Mouse (Mus musculus): ENCODE measurements at regions not wholly inside any gene's neighbourhood (a gene's known extent, or its start where the extent isn't known, plus 50 kb on each side); places are given as distances from the start of the nearest gene placed in this dataset.

DNA sequence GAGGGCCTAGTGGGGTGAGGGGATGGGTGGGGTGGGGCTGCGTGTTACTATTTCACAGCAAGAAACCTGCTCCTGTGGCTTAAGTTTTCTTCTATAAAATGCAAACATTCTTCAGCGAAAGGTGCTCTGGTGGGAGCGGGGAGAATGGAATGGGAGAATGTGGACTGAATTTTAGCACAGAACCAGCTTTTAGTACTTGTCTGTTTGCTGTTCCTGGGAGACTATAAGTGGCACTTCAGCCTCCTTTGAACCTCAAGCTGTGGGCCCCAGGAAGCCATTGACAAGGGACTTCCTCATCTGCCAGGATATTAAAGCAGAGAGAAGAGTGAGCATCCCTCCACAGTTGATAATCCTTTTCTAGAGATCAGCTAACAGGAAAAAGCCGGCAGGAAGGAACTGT lies 580.2 kb downstream of the Zfp706 start:
- DNase-seq (ENCODE audit: low spot score in 2 of 2), result no peak

DNA sequence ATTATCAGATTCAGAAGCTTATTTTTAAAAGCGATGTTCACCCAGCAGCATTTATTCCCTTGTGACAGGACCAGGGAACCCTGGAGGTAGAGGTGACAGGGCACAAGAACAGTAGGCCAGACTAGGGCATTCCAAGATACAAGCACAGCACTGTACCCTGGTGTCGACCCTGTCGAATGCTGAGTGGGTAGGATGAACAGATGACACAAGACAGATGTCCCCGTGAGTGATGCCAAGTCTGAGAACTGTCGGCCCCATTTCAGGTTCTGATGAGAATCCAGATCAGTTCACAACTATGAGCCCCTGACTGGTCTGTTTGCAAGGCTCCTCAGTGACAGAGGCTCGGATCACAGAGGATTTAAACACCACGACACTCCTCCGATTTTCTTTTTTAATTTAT lies 581.7 kb downstream of the Zfp706 start:
- DNase-seq (ENCODE audit: low spot score in 2 of 2), result no peak

DNA sequence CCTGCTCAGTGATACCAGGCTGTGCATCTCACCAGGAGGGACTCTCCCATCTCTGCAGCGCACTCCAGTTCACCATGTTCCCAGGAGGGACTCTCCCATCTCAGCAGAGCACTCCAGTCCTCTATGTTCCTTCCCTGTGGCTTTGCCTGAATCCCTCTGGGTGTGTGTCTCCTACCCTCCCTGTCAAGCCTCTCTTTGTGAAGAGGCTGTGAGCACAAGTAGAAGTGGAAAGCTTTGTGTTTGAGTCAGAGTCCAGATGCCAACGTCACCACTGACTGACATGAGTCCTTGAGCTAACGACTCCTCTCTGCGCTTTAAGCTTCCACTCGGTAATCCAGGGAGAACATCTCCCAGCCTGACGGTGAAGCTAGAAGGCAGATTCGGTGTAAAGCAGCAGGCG lies 583.5 kb downstream of the Zfp706 start:
- no peak for DNase-seq (ENCODE audit: low spot score in 2 of 2)

DNA sequence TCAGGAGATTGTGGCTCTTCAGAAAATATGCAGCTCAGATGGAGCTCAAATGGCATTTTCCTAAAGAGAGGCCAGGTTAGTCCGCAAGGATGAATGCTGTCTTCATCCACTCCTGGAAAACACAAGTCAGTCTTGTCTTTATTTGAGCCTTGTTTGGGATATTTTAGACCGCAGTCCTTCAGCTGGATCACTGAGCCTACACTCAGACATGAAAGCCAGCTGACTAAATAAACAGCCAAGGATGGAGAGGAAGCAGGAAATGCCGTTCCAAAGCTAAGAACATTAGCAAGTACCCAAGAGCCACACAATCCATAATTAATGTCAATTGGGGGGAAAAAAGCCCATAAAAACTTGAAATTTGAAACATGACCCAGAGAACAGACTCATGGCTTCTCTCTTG lies 584.8 kb downstream of the Zfp706 start:
- DNase-seq (ENCODE audit: low spot score in 2 of 2), result no peak

DNA sequence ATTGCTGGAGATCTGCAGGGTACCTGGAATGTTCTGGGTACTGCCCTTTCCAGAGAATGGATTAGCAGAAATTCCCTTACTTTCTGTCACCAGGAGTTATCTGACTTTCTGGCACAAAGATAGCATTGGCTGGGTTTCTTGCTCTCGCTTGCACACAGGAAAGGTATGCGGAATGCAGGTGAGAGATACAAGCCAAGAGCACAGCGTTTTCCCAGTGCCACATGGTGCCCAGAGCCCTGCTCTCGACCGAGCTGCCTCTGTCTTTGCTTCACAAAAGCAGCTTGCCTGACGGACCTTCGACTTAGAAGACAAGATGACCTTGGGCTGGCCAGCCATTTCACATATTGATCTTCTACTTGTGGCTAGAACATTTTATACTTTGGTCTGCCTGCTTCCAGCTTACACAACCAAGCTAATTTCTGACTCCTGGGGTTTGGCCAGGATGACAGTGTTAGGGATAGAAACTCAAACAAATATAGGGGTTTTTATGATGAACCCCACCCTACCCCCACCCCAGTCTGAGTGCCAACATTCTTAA lies 587.6 kb downstream of the Zfp706 start:
- no peak for DNase-seq (ENCODE audit: low spot score in 2 of 2)

DNA sequence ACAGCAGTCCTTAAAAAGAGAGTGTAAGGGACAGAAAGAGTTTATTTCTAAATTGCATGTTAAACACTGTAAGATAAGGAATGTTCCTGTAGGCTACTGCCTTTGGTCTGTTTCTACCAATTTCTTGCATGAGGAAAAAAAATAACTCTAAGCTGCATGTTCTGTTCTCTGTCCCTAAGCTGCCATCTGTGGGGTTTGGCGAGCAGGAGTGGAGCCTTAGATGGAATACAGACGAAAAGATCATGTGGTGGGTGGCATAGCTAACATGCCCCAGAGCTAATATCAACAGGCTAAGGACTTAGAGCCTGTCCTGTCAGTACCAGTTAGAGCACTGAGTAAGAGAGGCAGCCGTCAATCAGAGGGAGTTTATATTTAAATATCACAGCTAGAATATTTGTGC lies 590.1 kb downstream of the Zfp706 start:
- peak in 1 of 2 experiments; percentile 59 for DNase-seq (ENCODE audit: low spot score in 2 of 2)

DNA sequence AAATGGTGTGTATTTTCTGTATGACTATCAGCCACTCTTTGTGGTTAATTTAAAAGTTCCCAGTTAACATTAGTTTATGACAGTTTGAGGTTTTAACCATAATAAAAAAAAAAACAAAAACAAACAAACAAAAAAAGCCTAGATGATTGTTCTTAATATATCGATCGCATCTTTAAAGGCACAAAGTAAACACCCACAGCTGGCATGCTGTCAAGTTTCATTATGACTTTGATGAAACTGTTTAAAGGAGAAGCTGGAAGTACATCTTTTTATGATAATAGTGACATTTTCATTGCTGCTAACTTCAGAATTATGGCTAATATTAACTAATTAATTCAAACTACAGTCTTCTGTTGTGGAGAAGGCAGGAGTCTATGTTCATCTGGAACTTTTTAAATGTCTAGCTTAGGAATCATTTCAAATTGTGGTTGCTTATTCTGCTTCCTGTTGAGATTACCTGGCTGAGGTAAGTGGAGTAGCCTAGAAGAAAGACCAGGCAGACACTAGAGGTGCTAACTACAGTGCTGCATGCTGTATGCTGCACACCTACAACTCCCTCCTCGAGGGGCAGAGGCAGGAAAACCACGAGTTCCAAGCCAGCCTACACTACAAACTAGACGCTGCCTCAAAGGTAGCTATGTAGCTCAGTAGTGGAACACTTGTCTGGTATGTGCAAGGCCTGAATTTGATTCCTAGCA lies 591.9 kb downstream of the Zfp706 start:
- DNase-seq (ENCODE audit: low spot score in 2 of 2), result no peak

DNA sequence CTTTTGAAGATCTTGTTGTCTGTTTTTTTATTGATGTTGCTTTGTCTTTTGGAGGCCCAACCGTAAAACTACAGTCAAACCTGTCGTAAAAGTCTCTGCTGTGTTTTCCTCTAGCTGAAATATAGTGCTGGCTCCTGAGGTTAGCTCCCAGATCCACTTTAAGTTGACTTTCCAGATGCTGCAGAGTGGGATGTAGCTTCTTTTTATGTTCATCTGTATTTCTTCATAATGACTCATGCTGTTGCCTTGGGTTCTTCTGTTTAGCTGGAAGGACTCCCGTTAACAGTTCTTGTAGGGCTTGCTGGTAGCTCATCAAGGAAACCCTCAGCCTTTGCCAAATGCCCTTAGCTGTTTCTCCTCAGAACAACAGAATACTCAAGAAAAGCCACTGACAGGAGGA lies 595.6 kb downstream of the Zfp706 start:
- no peak for DNase-seq (ENCODE audit: low spot score in 2 of 2)

DNA sequence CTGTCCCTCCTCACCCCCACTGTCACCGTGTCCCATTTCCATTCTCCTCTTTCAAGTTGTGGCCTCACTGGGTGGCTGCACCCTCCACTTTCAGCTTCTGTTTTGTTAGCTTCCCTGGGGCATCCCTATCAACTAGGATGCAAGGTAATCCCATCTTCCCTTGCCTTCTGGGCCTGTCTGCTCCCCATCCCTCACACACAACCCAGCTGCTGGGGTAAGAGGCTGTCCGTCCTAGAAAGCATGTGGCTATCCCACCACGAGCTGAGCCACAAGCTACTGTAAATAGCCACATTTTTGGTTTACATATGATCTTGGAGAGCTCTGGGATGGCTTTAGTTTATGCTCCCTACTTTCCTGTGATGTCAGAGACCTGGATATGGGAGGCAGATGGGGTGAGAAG lies 602.1 kb downstream of the Zfp706 start:
- DNase-seq (ENCODE audit: low spot score in 2 of 2), result no peak

DNA sequence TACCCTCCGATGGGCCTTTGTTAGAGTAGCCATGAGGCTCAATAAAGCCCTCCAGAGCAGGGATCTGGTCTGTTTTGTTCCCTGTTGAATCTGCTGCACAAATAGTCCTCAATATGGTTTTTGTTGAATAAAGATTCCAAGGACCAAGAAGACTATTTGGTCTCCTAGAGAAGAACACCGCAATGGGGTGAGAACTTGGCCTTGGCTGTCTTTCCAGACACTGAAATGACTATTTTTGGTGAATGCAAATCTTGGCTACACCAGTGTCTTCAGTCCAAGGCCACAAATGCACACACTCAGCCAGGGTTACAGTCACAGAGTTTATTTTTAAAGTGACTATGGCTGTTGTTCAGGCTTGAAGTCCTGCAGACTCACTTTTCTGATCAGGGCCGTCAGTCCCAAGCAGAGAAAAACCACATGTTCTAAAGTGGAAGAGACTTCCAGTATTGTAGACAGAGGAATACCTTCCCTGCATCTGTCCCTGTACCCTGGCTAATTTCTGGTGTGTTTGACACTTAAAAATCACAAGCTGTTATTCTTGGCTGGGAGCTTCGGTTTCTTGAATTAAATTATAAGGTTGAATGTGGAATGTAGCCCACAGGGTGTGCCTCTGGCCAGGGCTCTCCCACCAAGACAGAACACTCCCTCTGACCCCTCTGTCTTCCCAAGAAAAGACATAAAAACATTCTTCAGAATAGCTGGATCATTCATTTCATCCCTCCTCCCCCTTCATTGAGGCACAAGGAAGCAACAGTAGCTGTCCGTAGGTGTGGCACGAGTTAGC lies 604.0 kb downstream of the Zfp706 start:
- no peak for DNase-seq (ENCODE audit: low spot score in 2 of 2)

DNA sequence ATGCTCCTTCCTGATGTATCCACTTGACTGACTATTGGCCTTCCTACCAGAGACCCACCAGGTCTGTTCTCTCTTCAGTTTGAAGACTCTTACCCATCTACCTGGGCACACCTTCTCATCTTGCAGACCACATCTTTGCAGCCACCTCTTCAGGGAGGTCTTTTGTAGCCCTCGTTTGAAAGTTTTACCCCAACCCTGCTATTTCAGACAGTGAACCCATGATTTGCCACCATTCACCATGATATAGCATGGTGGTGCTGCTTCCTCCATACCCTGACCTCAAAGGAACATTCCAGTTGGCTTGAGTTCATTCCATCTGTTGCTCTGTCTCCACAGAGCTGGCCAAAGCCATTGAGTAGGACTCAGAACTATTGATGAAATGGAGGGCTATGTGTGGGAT lies 605.5 kb downstream of the Zfp706 start:
- DNase-seq (ENCODE audit: low spot score in 2 of 2), result no peak

DNA sequence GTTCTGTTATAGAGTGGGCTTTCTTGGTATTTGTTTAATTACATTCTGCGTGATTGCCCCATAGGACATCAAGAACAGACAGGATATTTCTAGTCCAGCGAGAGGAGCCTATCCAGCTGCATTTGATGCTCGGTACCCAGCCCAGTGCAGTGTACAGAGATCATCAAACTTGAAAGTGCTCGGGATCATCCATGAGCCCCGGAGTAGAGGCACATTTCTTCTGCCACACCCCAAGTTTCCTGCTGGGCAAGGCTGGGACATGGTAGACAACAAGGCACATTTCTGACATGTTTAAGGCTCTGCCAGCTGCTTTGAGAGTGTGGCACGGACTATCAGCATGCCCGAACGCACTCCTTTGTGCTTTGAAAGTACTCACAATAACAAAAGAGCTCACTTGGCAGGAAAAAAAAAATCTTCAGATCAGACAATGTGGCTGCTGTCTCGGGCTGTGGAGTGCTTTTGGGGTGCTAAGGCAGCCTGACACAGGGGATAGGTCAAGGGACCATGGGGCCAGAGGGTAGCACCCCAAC lies 607.2 kb downstream of the Zfp706 start:
- no peak for DNase-seq (ENCODE audit: low spot score in 2 of 2)

DNA sequence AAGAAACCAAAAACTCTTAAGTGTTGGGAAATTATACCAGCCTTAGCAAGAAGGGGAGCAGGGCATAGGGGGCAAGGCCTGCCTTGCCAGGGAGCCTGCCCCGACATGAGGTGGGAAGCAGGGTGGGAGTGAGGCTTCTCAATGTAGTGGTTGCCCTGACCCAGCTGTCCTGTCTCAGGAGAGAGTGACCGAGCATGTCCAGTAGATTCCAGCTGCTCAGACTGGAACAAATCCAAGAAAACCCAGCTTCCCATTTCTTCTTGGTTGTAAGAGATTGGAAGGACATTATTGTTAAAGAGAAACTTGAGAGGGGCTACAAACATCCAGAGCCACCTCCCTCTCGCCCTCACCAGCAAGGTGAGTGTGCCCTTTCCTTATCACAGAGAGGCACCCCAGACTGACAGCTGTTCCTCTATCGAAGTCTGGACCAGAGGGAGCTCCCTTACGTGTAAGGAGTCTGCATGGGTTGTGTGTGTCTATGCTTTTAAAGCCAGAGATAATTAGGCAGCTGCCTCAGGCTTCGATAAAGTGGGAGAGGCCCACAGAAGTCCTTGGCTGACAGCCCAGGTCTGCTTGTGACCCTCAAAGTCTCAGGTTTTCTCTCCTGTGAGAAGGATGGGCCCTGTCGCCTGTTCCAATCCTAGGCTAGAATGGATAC lies 608.1 kb downstream of the Zfp706 start:
- no peak for DNase-seq (ENCODE audit: low spot score in 2 of 2)

DNA sequence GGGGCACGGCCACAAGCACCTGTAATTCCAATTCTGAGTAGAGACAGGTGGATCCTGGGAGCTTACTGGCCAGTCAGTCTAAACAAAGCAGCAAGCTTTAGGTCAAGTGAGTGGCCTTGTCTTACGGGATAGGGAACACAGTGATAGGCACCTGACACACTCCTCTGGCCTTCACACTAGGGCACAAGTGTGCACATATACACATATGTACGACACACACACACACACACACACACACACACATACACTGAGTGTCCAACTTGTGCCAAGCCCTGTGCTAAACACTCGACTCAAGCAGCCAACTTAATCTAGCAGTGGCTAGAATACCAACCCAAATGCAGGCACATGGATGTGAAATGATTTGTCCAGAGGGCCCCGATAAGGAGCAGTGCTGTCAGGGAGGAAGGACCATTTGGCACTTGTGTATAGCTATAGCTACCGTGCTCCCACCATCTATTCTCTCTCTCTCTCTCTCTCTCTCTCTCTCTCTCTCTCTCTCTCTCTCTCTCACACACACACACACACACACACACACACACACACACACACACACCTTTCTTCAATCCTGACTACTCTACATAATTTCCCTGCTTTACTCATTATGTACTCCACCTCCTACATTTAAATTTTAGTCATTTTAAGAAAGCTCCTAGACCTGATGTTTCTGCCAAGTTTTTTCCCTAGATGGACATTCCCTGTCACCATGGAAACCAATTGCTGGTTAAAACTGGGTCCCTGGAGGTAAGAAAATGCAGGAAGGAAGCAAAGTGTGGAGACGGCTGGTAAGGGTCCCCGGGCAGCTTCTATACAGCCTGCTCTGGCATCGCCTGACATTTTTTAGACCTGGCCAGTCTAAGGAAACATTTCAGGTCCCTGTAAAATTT lies 609.2 kb downstream of the Zfp706 start:
- no peak for DNase-seq (ENCODE audit: low spot score in 2 of 2)

DNA sequence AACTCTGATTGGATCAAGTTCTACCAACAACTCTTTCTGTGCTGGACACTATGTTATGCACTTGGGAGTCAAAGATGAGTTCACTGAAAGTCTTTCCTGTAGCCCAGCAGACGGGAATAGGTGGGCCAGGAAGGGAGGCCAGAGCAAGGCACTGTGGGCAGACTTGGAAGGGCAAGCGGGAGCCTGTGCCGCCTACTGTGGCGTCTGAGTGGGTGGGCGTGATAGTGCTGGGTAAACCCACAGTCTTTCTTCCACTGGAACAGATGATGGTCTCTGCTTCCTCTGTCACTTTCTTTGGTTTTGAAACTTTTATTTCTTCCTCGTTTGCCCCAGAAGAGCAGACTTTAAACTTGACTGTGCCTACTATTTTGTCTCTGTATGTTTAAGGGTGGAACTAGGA lies 610.8 kb downstream of the Zfp706 start:
- DNase-seq (ENCODE audit: low spot score in 2 of 2), result no peak

DNA sequence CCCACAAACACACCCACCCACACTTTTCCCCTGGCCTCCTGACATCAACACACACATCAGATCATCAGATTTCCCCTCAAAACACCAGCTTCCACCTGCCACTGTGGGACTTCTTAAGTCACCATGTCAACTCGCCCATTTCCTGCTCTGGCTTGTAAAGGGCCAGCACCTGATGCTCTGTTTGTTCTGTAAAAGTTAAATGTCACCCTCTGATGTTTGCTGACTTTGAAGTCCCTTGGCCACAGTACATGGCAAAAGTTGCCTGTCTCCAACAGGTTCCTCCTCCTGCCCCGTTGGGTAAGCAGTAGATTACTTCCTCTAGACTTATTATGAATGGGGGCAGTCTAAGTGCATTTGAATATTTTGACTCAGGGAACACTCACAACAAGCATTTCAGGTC lies 611.3 kb downstream of the Zfp706 start:
- no peak for DNase-seq (ENCODE audit: low spot score in 2 of 2)

DNA sequence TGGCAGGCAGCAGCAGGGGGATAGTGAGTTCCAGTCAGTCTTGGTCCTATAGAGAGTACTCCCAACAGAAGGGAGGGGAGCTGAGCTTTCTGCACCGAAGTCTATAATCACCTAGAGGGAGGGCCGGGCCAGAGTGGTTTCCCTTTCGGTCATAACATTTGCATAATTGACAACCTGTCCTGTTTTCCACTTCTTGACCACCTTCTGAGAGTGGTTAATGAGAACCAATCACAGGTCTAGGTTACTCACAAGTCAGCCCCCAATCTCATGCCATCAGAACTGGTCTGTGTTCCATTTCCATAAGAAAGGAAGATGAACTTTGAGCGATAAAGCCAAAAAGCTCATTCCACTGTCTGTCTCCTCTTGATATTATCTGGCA lies 611.9 kb downstream of the Zfp706 start:
- DNase-seq (ENCODE audit: low spot score in 2 of 2), result no peak

DNA sequence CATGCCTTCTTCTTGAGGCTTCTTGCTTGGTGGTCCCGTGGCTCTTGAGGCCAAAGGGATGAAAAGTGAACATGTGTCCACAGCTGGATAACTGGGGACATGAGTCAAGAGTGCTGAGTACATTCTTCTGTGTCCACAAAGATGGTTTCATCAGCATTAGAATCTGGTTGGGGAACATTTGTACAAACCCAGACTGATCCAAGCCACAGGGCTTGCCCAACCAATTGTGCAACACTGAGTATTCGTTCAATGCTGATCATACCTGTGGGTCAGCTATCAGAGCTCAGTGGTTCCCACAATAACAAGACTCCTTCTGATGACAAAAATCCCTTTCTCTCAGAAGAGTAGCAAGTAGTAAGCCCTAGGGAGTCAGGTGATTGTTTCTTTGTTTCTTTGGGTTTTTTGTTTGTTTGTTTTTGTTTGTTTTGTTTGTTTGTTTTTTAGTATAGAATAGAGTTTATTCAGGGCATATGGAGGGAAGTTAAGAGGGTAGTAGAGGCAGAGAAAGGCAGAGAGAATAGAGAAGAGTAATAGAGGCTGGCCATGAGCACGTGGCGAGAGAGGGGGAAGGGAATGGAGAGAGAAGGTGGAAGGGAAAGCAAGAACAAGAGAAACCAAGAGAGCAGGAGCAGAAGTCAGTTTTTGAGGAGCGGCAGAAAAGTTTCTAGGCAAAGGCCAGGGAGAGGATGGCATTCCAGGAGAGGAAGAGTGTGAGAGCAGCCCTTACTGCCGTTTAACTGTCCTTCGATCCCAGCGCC lies 612.5 kb downstream of the Zfp706 start:
- DNase-seq (ENCODE audit: low spot score in 2 of 2), result no peak

DNA sequence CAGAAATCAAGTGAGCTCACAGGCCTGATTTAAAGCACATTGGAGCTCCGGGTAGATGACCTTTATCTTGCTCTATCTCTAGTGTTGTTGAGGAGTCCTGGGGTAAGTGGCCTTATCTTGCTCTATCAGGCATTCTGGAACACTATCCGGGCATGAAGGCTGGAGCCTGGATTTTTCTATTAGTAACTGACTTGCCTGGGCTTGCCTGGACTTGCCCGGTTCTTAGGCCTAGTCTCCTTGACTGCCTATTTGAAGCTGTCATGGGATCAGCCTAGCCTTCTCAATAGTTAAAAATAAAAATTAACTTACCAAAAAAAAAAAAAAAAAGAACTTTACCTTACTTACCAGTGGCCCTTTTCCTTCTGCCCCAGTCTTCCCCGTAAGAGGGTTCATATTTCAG lies 617.8 kb downstream of the Zfp706 start:
- no peak for DNase-seq (ENCODE audit: low spot score in 2 of 2)

DNA sequence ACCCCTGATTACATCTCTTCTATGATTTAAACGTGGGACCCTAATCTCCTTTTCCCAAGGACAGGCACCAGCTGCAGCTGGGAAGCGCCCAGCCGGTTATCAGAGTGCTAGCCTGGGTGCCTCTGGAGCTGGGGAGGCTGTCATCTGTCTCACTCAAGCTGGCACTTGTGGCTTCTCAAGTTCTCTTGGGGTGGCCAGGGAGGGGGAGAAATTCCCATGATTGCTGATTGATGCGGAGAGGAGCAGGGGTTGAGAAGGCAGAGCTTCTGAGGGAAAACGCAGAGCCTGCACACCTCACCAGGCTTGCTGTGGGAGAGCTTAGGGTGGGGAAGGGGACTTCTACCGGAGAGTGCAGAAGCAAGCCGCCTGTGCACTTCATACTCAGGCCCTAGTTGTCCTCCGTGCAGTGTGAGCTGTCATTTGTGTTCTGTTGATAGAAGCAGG lies 626.3 kb downstream of the Zfp706 start:
- DNase-seq (ENCODE audit: low spot score in 2 of 2), result no peak

Measured in left cerebral cortex, adult 9 months (tissue).